Mouse (Mus musculus) cerebral cortex, adult 2 months (tissue): ENCODE data around the gene Dock6.

Experiments
- WGBS: fragments of 180-500 bp; shearing (Covaris S2); methylation state at CpG from one replicate; pipeline ENCODE4 v1.1.7; 2018; 5-methylcytosine and 5-hydroxymethylcytosine counted together

Gene Dock6

GRCm38 (mm10) chr9:21781657-21782468 is 70.6 kb downstream of the Dock6 start:
- WGBS: 88% methylated on average over 15 of the region's 15 CpGs

GRCm38 (mm10) chr9:21777726-21778125 is 74.7 kb downstream of the Dock6 start:
- 82% methylated on average over 3 of the region's 3 CpGs for WGBS

- 92% methylated on average over 16 of the region's 16 CpGs for WGBS
Measured at GRCm38 (mm10) chr9:21774353-21774752, 78.1 kb downstream of the Dock6 start.

- WGBS: 79% methylated on average over 5 of the region's 5 CpGs
Measured at GRCm38 (mm10) chr9:21773396-21773795, 79.0 kb downstream of the Dock6 start.

- WGBS: 78% methylated on average over 26 of the region's 26 CpGs
Measured at GRCm38 (mm10) chr9:21769558-21770183, 82.8 kb downstream of the Dock6 start.

- WGBS: 46% methylated on average over 13 of the region's 13 CpGs
Measured at GRCm38 (mm10) chr9:21768511-21769411, 83.7 kb downstream of the Dock6 start.

GRCm38 (mm10) chr9:21767896-21768295 is 84.5 kb downstream of the Dock6 start:
- WGBS: 68% methylated on average over 11 of the region's 11 CpGs

- WGBS: 90% methylated on average over 6 of the region's 6 CpGs
Measured at GRCm38 (mm10) chr9:21764084-21764999, 88.1 kb downstream of the Dock6 start.

GRCm38 (mm10) chr9:21760155-21761088 is 92.0 kb downstream of the Dock6 start, which contains the start of gene Spc24:
TSS of gene Spc24 (minus strand) at chr9:21760303.
- WGBS: 1% methylated on average over 50 of the region's 54 CpGs

GRCm38 (mm10) chr9:21759718-21760117 is 92.7 kb downstream of the Dock6 start:
- WGBS: 1% methylated on average over 20 of the region's 20 CpGs

GRCm38 (mm10) chr9:21758576-21759529 is 93.6 kb downstream of the Dock6 start:
- WGBS: 66% methylated on average over 14 of the region's 14 CpGs

- WGBS: 62% methylated on average over 13 of the region's 13 CpGs
Measured at GRCm38 (mm10) chr9:21754516-21755321, 97.7 kb downstream of the Dock6 start.

- 75% methylated on average over 2 of the region's 2 CpGs for WGBS
Measured at GRCm38 (mm10) chr9:21754003-21754402, 98.4 kb downstream of the Dock6 start.

- 38% methylated on average over 10 of the region's 10 CpGs for WGBS
Measured at GRCm38 (mm10) chr9:21752252-21752792, 100.1 kb downstream of the Dock6 start.

GRCm38 (mm10) chr9:21751347-21751746 is 101.1 kb downstream of the Dock6 start:
- 45% methylated on average over 6 of the region's 6 CpGs for WGBS

- 89% methylated on average over 3 of the region's 3 CpGs for WGBS
Measured at GRCm38 (mm10) chr9:21750370-21750769, 102.1 kb downstream of the Dock6 start.
